Mouse (Mus musculus): ENCODE results near the gene Dip2a.

Gene Dip2a

GRCm38 (mm10) chr10:76306738-76307137 lies 38.4 kb downstream of the Dip2a start:
- no peak for DNase-seq (ENCODE audit: low spot score)

- DNase-seq (ENCODE audit: low spot score) = no peak
These were observed 45.0 kb downstream of the Dip2a start for GRCm38 (mm10) chr10:76300133-76300532.

GRCm38 (mm10) chr10:76293222-76293621 lies 51.9 kb downstream of the Dip2a start:
- no peak for DNase-seq (ENCODE audit: low spot score)

GRCm38 (mm10) chr10:76289936-76290671 lies 55.0 kb downstream of the Dip2a start:
- DNase-seq (ENCODE audit: low spot score) = no peak

- DNase-seq (ENCODE audit: low spot score) = no peak
These were observed 56.0 kb downstream of the Dip2a start for GRCm38 (mm10) chr10:76289052-76289451.

- no peak for DNase-seq (ENCODE audit: low spot score)
These were observed 56.7 kb downstream of the Dip2a start for GRCm38 (mm10) chr10:76288268-76288993.

GRCm38 (mm10) chr10:76278541-76279097 lies 66.5 kb downstream of the Dip2a start:
- no peak for DNase-seq (ENCODE audit: low spot score)

GRCm38 (mm10) chr10:76275256-76275655 lies 69.8 kb downstream of the Dip2a start:
- DNase-seq (ENCODE audit: low spot score) = no peak

GRCm38 (mm10) chr10:76271238-76271637 lies 73.9 kb downstream of the Dip2a start:
- DNase-seq (ENCODE audit: low spot score) = no peak

- DNase-seq (ENCODE audit: low spot score) = no peak
These were observed 82.7 kb downstream of the Dip2a start for GRCm38 (mm10) chr10:76262431-76262830.

- DNase-seq (ENCODE audit: low spot score) = no peak
These were observed 83.6 kb downstream of the Dip2a start for GRCm38 (mm10) chr10:76261447-76261846.

- no peak for DNase-seq (ENCODE audit: low spot score)
These were observed 84.6 kb downstream of the Dip2a start for GRCm38 (mm10) chr10:76260358-76261059.

- no peak for DNase-seq (ENCODE audit: low spot score)
These were observed 85.4 kb downstream of the Dip2a start for GRCm38 (mm10) chr10:76259566-76260232.

GRCm38 (mm10) chr10:76257719-76258390 lies 87.2 kb downstream of the Dip2a start:
- DNase-seq (ENCODE audit: low spot score) = no peak

GRCm38 (mm10) chr10:76257231-76257630 lies 87.9 kb downstream of the Dip2a start:
- DNase-seq (ENCODE audit: low spot score) = no peak

- DNase-seq (ENCODE audit: low spot score) = no peak
These were observed 89.5 kb downstream of the Dip2a start for GRCm38 (mm10) chr10:76255617-76256016.

GRCm38 (mm10) chr10:76253536-76253935 lies 91.6 kb downstream of the Dip2a start, which contains the start of gene S100b:
S100b (plus strand) TSS chr10:76253853.
- DNase-seq (ENCODE audit: low spot score) = no peak

GRCm38 (mm10) chr10:76253079-76253478 lies 92.0 kb downstream of the Dip2a start:
- no peak for DNase-seq (ENCODE audit: low spot score)

- DNase-seq (ENCODE audit: low spot score) = no peak
These were observed 94.2 kb downstream of the Dip2a start for GRCm38 (mm10) chr10:76250870-76251269.

GRCm38 (mm10) chr10:76248647-76248968 lies 96.5 kb downstream of the Dip2a start:
- no peak for DNase-seq (ENCODE audit: low spot score)

GRCm38 (mm10) chr10:76247960-76248646 lies 97.0 kb downstream of the Dip2a start:
- DNase-seq (ENCODE audit: low spot score) = no peak
